Mouse (Mus musculus) heart, postnatal 0 days (tissue): ENCODE measurements at regions not wholly inside any gene's neighbourhood (a gene's known extent, or its start where the extent isn't known, plus 50 kb on each side); places are given as distances from the start of the nearest gene placed in this dataset.

Source experiments
- CTCF ChIP-seq: IDR thresholded peaks from 2 replicates; pipeline ENCODE4 v1.5.1; 2016; ENCODE audit warnings: antibody characterized with exemption, control low read depth, low read depth
- EP300 ChIP-seq: IDR thresholded peaks from 2 replicates; pipeline ENCODE4 v1.6.1; 2016; ENCODE audit warnings: antibody characterized with exemption, low read depth

GRCm38 (mm10) chr15:51296841-51297240 is 2587.9 kb upstream of the Gm7489 start:
- TF ChIP-seq CTCF (no peak), EP300 (no peak)
